Mouse (Mus musculus) large intestine, adult 2 months (tissue): ENCODE measurements around the gene Opa1. TPM values are rescaled to one million over a fixed set of nuclear protein-coding genes. Genes with fewer than 3 reads are reported as not detected.
A peak's percentile ranks its signal among the peaks of the same experiment; 100 is the strongest.

ENCODE experiments used
- DNase-seq: peaks from one replicate; pipeline ENCODE4 v3.0.0-alpha.2; 2012; ENCODE audit warnings: low read depth, low spot score
- WGBS: fragments of 180-500 bp; shearing (Covaris S2); methylation state at CpG from one replicate; pipeline ENCODE4 v1.1.7; 2018; 5-methylcytosine and 5-hydroxymethylcytosine counted together
- polyA plus RNA-seq: library from polyadenylated mRNA; depleted of rRNA; stranded (reverse); fragments of >200 nt; gene quantifications from 2 replicates; pipeline ENCODE4 v1.2.3, GENCODE M21; 2012; rRNA removed

Opa1 gene
- polyA plus RNA-seq: 7.6 and 12.5 TPM in 2 replicates

DNA sequence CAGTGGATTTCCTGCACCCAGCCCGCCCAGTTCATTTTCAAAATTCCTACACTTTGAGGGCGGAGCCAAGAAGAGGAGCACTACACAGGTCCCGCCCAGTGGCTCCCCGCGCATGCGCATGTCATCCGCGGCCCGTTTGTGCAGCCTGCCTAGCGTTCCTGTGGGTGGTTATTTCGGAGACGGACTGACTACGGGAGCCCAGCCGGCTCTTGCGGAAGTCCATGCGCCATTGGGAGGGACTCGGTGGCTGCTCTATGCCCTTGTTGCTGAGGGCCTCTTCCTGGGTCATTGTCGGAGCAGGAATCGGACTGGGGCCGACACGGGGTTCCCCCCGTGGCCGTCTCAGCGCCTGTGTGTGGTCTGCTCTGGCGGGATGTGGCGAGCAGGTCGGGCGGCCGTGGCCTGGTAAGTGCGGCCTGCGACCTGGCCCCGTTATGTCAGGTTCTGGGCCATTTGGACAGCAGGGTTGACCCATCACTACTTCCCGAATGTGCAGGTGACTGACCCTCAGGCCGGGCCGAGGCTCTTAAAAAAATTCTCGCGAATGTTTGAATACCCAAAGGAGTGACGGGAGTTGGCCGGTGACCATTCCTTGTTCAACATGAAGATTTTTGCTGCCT lies at the start of gene Opa1:
TSS of gene Opa1 (plus strand) at position 168 of the 620 bp plus-strand sequence.
- DNase-seq: peak; percentile 80
- under 1% methylated on average over 39 of the region's 39 CpGs for WGBS

DNA sequence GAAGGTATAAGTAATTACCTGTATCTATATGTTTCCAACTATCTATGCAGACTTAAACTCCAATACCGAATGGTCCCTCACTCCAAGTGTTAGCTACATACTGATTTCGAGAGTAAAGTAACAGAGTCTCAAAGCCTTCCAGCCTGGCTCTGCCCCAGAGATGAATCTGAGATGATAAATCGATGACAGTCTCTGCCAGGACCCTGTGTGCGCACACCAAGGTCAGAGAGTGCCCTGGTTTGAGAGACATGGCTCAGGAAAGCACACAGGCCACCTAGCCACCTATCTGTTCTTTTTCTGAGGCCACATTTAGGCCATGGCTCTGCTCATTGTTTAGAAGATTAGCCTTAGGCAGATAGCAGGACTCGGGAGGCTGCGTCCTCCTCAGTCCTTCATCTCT lies 45.5 kb upstream of the Opa1 start:
- DNase-seq: no peak
- 69% methylated on average over 6 of the region's 6 CpGs for WGBS

DNA sequence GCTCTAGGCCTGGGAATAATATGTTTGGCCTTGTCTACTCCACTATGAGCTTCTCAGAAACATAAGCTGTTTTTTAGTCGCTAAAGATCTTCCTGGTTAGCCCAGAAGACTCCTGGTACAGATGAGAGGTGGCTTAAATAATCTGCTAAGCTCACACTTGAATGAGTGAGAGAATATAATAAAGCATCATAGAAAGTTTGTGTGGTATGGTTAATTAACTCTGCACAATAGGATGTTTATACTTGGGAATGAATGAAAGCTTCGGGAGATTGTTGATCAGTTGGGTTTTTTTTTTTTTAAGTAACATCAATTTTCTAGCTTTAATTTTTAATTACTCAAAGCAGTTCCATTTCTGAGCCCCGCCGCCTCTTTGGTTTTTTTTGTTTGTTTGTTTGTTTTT lies 43.3 kb upstream of the Opa1 start:
- no peak for DNase-seq
- 85% methylated on average over 4 of the region's 4 CpGs for WGBS

DNA sequence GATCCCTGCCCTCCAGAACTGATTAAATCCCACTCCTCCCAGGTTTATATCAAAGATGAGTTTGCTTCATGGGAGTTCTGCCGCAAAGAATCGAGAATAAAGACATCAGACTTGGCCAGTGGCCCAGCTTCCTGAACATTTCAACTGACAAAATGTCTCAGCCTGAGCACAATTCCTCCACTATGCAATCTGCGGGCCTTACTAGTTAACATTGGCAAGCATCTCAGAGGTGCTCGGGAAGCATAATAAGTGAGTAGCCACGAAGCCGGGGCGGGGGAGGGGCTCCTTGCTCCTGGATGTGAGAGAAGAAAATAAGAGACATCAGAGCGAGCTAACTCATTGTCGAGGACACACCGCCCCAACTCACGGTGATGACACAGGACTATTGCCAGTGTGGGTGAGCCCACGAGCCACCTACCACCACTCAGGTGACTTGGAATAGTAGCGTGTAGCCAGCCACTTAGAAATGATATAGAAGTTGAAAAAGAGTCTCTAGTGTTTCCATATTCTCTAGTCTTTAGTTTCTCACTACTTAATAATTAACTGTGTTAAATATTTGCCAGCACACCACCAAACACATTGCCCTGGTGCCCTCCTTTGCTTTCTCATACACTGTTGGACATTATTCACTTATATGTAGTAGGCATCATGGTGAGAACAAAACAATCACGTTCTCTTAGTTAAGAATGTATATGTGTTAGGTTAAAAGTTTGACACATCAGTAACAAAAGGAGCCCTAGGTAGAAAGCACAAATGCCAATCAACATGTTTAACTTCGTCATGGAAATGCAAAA lies 42.5 kb upstream of the Opa1 start:
- DNase-seq: no peak
- 74% methylated on average over 15 of the region's 15 CpGs for WGBS

DNA sequence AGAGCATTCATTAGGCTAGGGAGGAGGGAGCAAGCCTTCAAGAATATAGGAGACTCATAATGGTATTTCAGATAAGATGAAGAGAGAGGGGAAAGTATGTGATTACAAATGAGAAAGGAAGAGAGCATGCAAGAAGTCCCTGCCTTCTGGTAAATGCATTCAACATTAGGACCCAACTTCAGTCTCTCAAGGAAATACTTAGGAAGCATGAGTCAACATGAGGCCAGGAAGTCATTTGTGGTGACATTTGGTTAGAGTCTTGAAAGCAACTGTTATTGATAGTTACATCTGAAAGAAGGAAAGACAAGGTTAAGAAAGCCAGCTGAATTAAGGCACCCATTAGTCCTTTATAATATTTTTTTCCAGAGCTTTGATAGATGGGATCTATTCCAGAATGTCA lies 39.2 kb upstream of the Opa1 start:
- DNase-seq: no peak

DNA sequence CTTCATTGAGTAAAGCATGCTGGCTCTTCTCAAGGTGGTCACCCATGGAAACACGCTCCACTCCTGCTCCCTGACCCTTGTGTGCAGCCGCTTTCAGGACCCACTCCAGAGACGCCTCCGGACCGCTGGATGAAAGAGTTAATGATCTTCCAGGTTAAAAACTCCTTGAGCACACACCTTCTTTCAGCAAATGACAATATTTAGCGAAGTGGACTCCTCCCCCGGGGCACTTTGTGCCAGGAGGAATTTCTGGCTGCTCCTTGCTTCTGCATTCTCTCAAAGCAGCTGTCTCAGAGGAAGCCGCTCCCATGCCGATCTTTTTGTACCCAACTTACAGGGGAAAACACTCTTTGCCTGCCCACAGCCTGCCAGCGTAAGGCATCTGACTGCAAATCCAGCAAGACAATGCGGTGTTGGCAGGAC lies 37.9 kb upstream of the Opa1 start:
- 24% methylated on average over 11 of the region's 11 CpGs for WGBS

DNA sequence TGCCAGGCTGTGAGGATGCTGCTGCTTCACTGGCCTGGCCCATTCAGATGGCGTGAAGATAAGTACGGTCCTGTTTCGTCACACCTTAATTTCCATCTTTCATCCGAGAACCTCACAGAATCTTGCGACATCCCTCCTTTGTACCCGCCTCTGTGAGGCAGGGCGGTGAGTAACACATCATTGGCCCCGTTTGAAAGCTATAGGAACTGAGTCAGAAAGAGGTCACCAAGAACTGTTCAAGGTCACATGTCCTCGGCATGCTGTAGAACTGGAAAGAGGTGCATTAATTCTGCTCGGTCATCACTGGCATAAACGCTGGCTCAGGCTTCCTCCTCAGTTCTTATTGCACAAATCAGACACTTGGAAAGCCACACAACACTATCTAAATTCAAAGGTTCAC lies 34.3 kb upstream of the Opa1 start, which contains the start of gene Atp13a4:
TSS of gene Atp13a4 (minus strand) at position 36 of the 400 bp plus-strand sequence.
- WGBS: 64% methylated on average over 11 of the region's 11 CpGs
- DNase-seq: no peak

More for the DNA sequence above, 37.9 kb upstream of the Opa1 start:
- no peak for DNase-seq

DNA sequence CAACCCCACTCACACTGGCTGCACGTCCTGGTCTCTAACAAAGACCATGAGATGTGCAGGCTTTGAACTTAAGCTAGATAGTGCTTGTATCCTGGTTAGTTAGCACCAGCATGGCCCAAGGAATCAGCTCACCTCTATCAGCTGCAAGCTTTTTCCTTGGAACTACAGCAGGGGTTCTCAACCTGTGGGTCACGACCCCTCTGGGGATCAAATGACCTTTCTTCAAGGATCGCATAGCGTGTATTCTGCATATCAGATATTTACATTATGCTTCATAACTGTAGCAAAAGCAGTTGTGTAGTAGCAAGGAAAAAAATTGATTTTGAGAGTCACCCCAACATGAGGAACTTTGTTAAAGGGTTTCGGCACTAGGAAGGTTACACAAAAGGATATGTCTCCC lies 19.5 kb upstream of the Opa1 start:
- no peak for DNase-seq
- 62% methylated on average over 5 of the region's 5 CpGs for WGBS

DNA sequence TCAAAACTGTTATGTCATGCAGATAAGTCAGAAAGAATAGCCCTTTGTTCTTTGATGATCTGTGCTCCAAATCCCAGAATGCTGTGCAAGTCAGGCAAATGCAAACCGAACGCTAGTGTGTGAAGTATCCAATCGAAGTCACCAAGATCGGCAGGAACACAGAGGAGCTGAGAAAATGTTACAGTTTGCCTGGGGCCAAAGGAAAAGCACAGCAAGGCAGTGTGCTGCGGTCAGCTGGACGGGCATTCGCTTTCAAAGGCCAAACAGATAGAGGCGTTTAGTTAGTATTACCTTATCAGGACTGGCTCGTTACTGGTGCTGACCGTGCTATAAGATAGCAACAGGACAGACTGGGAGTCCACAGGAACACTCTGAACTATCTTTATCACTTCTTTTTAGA lies 18.7 kb upstream of the Opa1 start:
- WGBS: 21% methylated on average over 10 of the region's 10 CpGs
- no peak for DNase-seq

DNA sequence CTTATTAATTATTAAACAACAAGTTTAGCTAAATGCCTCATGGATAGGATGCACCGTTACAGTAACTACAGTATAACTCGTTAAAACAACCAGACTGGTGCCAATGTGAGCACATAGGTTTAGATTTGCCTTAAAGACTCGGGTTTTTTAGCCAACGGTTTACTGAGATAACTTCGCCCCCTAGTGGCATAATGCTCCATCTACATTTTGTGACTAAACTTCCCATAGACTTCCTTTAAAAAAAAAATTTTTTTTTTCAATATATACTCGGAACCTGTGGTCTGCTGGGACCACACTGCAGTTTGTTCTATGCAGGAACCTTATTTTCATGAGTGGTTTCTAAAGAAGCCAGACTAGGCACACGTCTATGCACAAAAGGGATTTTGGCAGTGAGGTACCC lies 18.3 kb upstream of the Opa1 start:
- 2% methylated on average over 7 of the region's 7 CpGs for WGBS
- no peak for DNase-seq

DNA sequence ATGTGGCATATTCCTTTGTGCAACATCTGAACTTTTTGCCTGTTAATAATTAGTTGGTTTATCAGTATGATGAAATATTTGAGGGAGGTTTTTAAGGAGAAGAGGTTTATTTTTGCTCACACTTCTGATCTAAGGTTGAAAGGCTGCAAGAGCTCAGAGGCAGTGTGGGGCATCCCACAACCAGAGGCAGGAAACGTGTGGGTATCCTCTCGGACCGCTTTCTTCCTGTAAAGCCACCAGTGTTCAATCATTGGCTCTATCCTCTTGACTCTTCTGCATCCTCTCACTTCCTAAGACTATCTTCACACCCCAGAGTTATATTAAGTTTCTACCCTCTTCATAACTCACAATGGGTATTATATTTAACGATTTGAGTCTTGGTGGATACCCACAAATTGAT lies 5.1 kb upstream of the Opa1 start:
- DNase-seq: no peak
- 70% methylated on average over 4 of the region's 4 CpGs for WGBS

DNA sequence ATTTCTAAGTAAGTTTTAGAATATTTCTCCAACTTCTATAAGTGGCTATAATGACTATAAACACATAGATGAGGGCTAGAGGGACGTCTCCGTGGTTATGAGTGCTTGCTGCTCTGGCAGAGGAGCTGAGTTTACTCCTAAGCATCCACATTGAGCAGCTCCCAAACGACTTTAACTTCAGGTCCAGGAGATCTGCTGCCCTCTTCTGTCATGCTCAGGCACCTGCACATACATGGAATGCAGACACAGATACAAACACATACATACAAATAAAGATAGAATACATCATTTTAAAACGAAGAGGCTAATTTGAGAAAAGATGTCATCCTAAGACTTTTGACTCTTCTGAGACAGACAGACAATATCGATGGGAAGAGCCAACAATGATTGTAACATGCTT lies 3.5 kb upstream of the Opa1 start:
- DNase-seq: no peak
- WGBS: 7% methylated on average over 5 of the region's 5 CpGs

DNA sequence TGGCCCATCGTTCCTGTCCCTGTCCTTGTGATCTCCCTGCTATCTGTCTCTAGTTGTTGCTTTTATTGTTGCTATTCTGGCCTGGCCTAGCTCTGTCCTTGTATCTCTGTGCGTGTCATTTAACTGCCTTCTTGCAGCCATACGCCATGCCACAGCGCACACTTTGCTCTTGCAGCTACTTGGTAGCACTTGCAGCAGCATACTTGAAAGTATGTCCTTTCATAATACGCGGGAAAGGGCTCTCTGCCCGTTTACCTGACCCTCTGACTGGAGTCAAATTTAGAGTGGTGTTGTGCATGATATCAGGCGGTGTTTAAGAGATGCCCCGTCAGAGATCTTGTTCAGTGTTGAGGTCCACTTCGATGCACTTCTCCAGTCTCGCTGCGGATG lies 648 bp downstream of the Opa1 start:
- 4% methylated on average over 12 of the region's 12 CpGs for WGBS
- peak; percentile 6 for DNase-seq

DNA sequence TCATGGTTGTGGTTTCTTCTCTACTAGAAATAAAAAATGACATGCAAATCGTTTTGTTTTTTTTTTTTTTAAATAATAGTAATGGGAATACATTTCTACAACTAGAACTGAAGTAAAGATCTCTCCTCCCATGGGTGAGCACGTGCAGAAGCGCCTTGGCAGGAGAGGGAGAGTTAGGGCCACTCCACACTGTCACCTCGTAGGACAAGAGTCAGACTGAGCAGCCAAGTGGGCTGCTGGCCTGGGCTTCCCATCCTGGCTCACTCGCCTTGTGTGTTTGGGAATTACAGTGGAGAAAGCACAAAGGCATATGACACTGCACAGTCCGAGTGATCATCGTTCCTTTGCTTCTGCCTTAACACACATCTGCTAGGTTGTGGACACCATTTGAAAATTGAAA lies 13.0 kb downstream of the Opa1 start:
- 84% methylated on average over 7 of the region's 7 CpGs for WGBS

DNA sequence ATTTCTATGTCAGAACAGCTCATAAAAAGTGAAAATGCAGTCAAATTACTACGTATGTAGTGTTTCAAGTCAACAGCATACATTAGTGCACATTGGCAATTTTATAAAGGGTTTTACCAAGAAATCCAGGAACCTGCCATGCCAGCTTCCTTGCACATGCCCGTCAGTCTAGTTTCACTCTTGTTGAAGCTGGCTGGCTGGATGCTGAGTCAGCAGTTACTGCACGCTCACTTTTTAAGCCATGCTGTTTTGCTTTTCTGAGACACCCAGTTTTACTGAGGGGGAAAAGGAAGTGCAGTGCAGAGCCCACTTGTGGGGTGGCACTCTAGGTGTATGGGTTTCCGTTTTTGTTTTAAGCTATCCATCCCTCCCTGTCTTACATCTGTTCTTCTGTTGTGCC lies 18.0 kb downstream of the Opa1 start:
- DNase-seq: no peak
- WGBS: 88% methylated on average over 4 of the region's 4 CpGs

More for the DNA sequence above, 13.0 kb downstream of the Opa1 start:
- no peak for DNase-seq

DNA sequence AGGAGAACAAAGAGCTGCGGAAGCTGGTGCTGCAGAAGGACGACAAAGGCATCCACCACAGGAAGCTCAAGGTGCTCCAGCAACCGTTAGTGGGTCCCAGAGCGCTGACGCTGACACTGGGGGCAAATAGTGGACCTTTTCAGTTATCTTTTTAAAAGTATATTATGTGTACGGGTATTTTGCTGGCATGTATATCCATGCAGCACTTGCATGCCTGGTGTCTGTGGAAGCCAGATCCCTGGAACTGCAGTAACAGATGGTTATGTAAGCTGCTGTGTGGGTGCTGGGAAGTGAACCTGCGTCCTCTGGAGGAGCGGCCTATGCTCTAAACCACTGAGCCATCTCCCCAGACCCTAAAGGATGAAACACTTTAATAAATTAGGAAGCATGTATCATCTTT lies 26.4 kb downstream of the Opa1 start:
- DNase-seq: no peak
- 91% methylated on average over 8 of the region's 8 CpGs for WGBS

DNA sequence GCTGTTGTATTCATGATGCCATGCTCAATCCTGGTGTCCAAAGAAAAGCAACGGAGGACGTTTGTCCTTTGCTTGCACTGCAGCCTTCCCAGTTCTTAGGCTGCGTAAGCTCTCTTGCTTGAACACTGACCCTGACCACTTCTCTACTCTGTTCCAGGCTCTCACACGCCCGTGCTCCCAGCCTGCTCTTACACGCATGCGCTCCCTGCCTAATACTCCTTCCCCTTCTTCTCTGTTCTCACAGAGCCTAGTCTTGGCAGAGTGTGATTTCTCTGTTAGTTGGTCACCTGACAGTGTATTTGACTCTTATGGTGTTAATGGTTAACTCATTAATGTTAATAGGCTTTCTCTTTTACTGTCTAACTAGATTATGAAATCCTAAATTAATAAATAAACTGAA lies 28.0 kb downstream of the Opa1 start:
- no peak for DNase-seq
- WGBS: 87% methylated on average over 7 of the region's 7 CpGs

DNA sequence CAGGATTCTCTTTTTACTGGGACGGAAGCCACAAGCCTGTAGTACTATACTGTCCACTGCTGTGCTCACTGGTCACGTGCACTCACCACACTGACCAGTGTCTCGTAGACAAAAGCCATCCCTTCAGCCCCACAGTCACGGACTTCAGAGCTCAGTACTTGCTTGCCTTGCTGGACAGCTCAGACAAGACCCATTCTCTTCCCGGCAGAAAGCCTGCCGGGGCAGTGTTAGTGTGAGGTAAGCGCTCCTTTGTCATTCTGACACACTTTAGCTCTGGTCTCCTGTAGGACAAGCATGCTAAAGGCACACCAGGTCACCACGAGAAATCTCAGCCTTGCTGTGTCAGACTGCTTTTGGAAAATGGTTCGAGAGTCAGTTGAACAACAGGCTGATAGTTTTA lies 35.6 kb downstream of the Opa1 start:
- WGBS: 81% methylated on average over 9 of the region's 9 CpGs
- no peak for DNase-seq

DNA sequence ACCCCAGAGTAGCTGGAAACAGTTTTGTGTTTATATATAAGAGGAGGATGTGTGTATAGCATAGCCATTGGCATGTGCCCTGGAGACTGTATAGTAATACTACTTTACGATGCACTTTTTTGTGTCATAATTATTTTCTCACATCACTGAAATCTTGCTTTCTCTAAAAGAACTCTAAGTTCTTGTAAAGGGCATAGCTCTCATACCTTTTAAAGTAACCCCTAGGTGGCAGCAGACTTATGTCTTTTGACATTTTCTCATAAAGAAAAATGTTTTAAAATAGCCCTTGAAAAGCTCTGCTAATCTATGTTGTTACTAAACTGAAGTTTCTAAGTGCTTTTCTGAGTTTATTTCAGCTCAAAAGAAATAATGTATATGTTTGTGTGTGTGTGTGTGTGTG lies 49.9 kb downstream of the Opa1 start:
- peak; percentile 11 for DNase-seq
- WGBS: 82% methylated on average over 1 of the region's 1 CpGs

DNA sequence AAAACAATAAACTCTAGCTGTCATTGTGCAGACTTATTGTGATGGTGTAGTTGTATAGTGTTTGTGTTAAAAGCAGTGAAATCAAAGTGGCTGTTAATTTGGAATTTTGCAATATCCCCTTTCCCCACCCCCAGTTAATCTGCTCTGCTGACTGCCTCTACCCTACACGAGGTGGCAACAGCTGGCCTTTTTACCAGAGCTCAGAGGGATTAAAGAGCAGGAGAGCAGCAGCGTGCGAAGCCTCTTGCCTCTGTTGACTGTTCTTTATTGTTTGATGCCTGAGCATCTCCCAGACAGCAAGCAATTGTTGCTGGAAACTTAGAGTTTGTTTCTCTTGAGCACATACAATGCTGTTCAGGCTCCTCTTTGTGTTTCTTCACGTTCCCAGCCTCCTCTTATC lies 56.6 kb downstream of the Opa1 start:
- no peak for DNase-seq
- WGBS: 68% methylated on average over 4 of the region's 4 CpGs

DNA sequence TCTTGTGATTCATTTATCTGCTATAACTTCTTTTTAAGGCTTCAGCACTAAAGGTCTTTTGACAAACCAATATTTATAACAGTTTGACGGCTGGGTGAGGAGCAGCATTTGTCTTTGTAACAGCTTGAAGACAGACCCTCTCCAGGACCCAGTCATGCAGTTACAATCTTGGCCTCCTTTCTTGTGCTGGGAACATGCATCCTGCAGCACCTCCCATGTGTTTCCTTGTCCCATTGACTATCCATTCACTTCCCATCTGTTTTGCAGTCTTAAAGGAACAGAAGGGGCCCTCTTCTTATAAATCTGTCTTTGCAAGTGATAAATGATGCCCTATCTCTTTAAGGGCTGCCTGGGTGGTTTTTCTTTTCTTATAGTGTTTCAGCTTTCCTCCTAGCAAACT lies 63.2 kb downstream of the Opa1 start:
- 81% methylated on average over 1 of the region's 1 CpGs for WGBS
- DNase-seq: no peak
